Mouse (Mus musculus) intestine, embryonic 14.5 days (tissue): ENCODE measurements around the gene Urm1. TPM values are rescaled to one million over a fixed set of nuclear protein-coding genes. Genes with fewer than 3 reads are reported as not detected.
"Not testable (repeated sequence)": the region's sequence is repeated elsewhere in the genome, so short reads cannot be mapped to it uniquely, and the experiment has no call there.

Source experiments
- ATAC-seq: fragments of 200-750 bp; cut with Nextera tagmentation; replicated peaks from 2 replicates; pipeline ENCODE4 v1.8.0; 2017; ENCODE audit warnings: low read depth, moderate number of reproducible peaks, moderate TSS enrichment, moderate library complexity; ENCODE audit not compliant: low FRiP score, low TSS enrichment
- DNase-seq: peaks from one replicate; pipeline ENCODE4 v3.0.0-alpha.2; 2018; ENCODE audit warnings: low spot score
- H3K27ac ChIP-seq: fragments of 300-500 bp; sonication (generic); 2 replicates; pipeline ENCODE4 v1.5.1; 2014; ENCODE audit warnings: low read depth, mild to moderate bottlenecking, control low read depth
- H3K27me3 ChIP-seq: fragments of 300-500 bp; sonication (generic); replicated peaks from 2 replicates; pipeline ENCODE4 v1.6.1; 2014; ENCODE audit warnings: low read length, control low read depth; ENCODE audit not compliant: control insufficient read depth, insufficient read depth
- H3K36me3 ChIP-seq: fragments of 300-500 bp; sonication (generic); 2 replicates; pipeline ENCODE4 v1.6.1; 2014; ENCODE audit warnings: low read length, control low read depth; ENCODE audit not compliant: control insufficient read depth, insufficient read depth
- H3K4me1 ChIP-seq: fragments of 300-500 bp; sonication (generic); replicated peaks from 2 replicates; pipeline ENCODE4 v1.6.1; 2014; ENCODE audit warnings: low read length, control low read depth, mixed read lengths; ENCODE audit not compliant: control insufficient read depth, insufficient read depth
- H3K4me2 ChIP-seq: fragments of 300-500 bp; sonication (generic); 2 replicates; pipeline ENCODE4 v1.6.1; 2014; ENCODE audit warnings: low read length
- H3K4me3 ChIP-seq: fragments of 300-500 bp; sonication (generic); 2 replicates; pipeline ENCODE4 v1.5.1; 2014; ENCODE audit warnings: low read depth, low read length, control low read depth, mixed read lengths
- H3K9ac ChIP-seq: fragments of 300-500 bp; sonication (generic); 2 replicates; pipeline ENCODE4 v1.6.1; 2014; ENCODE audit warnings: mild to moderate bottlenecking, low read length
- H3K9me3 ChIP-seq: fragments of 300-500 bp; sonication (generic); 2 replicates; pipeline ENCODE4 v1.6.1; 2016; ENCODE audit warnings: low read length, control low read depth; ENCODE audit not compliant: control insufficient read depth
- WGBS: fragments of 180-500 bp; shearing (Covaris S2); extraction: QIAGEN DNeasy Blood & Tissue Kit; methylation state at CpG from one replicate; pipeline ENCODE4 v1.1.7; 2014; 5-methylcytosine and 5-hydroxymethylcytosine counted together
- polyA plus RNA-seq: library from polyadenylated mRNA; unstranded; fragments of >200 nt; fragmentation: Nextera tagmentation; extraction: Ambion mirVana; gene quantifications from 2 replicates; pipeline ENCODE4 v1.2.1, GENCODE M21; 2014

Urm1 gene
- 26.7 and 26.9 TPM in 2 replicates for polyA plus RNA-seq

- Histone ChIP-seq H3K9ac (peak within 1 kb of the TSS; percentile 55), H3K4me2 (peak within 1 kb of the TSS; percentile 75), H3K9me3 (no peaks in the 10 kb centered on the region), H3K4me1 (peaks cover 18% of the 10 kb centered on the region), H3K27me3 (no peaks in the 10 kb centered on the region), H3K27ac (peak within 1 kb of the TSS; percentile 93), H3K36me3 (peaks cover 15% of the 10 kb centered on the region), H3K4me3 (peak within 1 kb of the TSS; percentile 42)
- peak; percentile 93 for DNase-seq
- 1% methylated on average over 35 of the region's 35 CpGs for WGBS
- peak; percentile 81 for ATAC-seq
Measured at GRCm38 (mm10) chr2:29820025-29820817, at the start of gene Urm1. Gene Urm1, plus strand, starts transcription at chr2:29820075.

- ATAC-seq (no peak), DNase-seq (no peak)
- H3K4me1 ChIP-seq, result 0 out of 2 replicates have a peak, but pooled peaks cover 3% of the 10 kb centered on the region
- no peaks in the 10 kb centered on the region for H3K27me3 ChIP-seq
- no peak overlapping the region for H3K4me2 ChIP-seq
- no peaks in the 10 kb centered on the region for H3K9me3 ChIP-seq
- H3K36me3 ChIP-seq, result no peaks in the 10 kb centered on the region
- H3K4me3 ChIP-seq, result no peak overlapping the region
- H3K27ac ChIP-seq, result no peak overlapping the region
- H3K9ac ChIP-seq, result no peak overlapping the region
Measured at GRCm38 (mm10) chr2:29770162-29770561, 49.7 kb upstream of the Urm1 start.

GRCm38 (mm10) chr2:29771611-29772461 lies 48.0 kb upstream of the Urm1 start:
- H3K27me3 ChIP-seq, result no peaks in the 10 kb centered on the region
- peak; percentile 9 for ATAC-seq
- 73% methylated on average over 8 of the region's 8 CpGs for WGBS

GRCm38 (mm10) chr2:29773323-29773722 lies 46.6 kb upstream of the Urm1 start:
- no peak for DNase-seq
- Histone ChIP-seq H3K36me3 (peaks cover 23% of the 10 kb centered on the region), H3K4me3 (no peak overlapping the region), H3K9ac (no peak overlapping the region), H3K27me3 (no peaks in the 10 kb centered on the region), H3K27ac (no peak overlapping the region), H3K9me3 (no peaks in the 10 kb centered on the region), H3K4me2 (no peak overlapping the region), H3K4me1 (0 out of 2 replicates have a peak, but pooled peaks cover 3% of the 10 kb centered on the region)
- ATAC-seq, result 0 out of 2 replicates have a peak, but pooled peaks have one; percentile 28
- 78% methylated on average over 4 of the region's 4 CpGs for WGBS

More at GRCm38 (mm10) chr2:29771611-29772461, 48.0 kb upstream of the Urm1 start:
- Histone ChIP-seq H3K4me1 (0 out of 2 replicates have a peak, but pooled peaks cover 3% of the 10 kb centered on the region), H3K4me3 (no peak overlapping the region), H3K36me3 (peaks cover 8% of the 10 kb centered on the region), H3K27ac (peak overlapping the region; percentile 38), H3K9ac (no peak overlapping the region), H3K4me2 (no peak overlapping the region), H3K9me3 (no peaks in the 10 kb centered on the region)
- no peak for DNase-seq

- peaks cover 98% of the 10 kb centered on the region for H3K36me3 ChIP-seq
- DNase-seq, H3K4me3 ChIP-seq, H3K27me3 ChIP-seq, H3K9ac ChIP-seq, ATAC-seq, H3K4me1 ChIP-seq, H3K27ac ChIP-seq, H3K4me2 ChIP-seq: not testable (repeated sequence)
- 97% methylated on average over 2 of the region's 2 CpGs for whole genome bisulfite sequencing
- H3K9me3 ChIP-seq, result peaks cover 10% of the 10 kb centered on the region; the same call in 1 of the 2 replicates
Measured at GRCm38 (mm10) chr2:29781256-29781655, 38.6 kb upstream of the Urm1 start.

GRCm38 (mm10) chr2:29784290-29784689 lies 35.6 kb upstream of the Urm1 start:
- Histone ChIP-seq H3K4me1 (peaks cover 15% of the 10 kb centered on the region), H3K4me3 (no peak overlapping the region), H3K27ac (no peak overlapping the region), H3K4me2 (no peak overlapping the region), H3K9me3 (peaks cover 10% of the 10 kb centered on the region; the same call in 1 of the 2 replicates), H3K9ac (no peak overlapping the region), H3K36me3 (peaks cover 70% of the 10 kb centered on the region), H3K27me3 (no peaks in the 10 kb centered on the region)
- ATAC-seq (no peak), DNase-seq (no peak)
- 75% methylated on average over 4 of the region's 4 CpGs for WGBS

GRCm38 (mm10) chr2:29787104-29787917 lies 32.6 kb upstream of the Urm1 start, which contains the start of gene Coq4:
Gene Coq4, plus strand, starts transcription at chr2:29787493.
- WGBS, result 2% methylated on average over 31 of the region's 31 CpGs
- DNase-seq, result peak; percentile 95
- H3K36me3 ChIP-seq, result peaks cover 60% of the 10 kb centered on the region

More at GRCm38 (mm10) chr2:29787104-29787917, 32.6 kb upstream of the Urm1 start, which contains the start of gene Coq4:
- peak; percentile 85 for ATAC-seq
- peak within 1 kb of the TSS; percentile 69 for H3K27ac ChIP-seq
- H3K9ac ChIP-seq, result peak within 1 kb of the TSS; percentile 61
- peak within 1 kb of the TSS; percentile 94 for H3K4me2 ChIP-seq
- peaks cover 16% of the 10 kb centered on the region for H3K4me1 ChIP-seq
- H3K27me3 ChIP-seq, result no peaks in the 10 kb centered on the region
- H3K9me3 ChIP-seq, result no peaks in the 10 kb centered on the region
- peak within 1 kb of the TSS; percentile 90 for H3K4me3 ChIP-seq
